Mouse (Mus musculus): ENCODE measurements around the gene Cplx3.

- no peak for TF ChIP-seq GATA1 (IDR thresholded peaks at IDR 0.05; ENCODE audit: borderline replicate concordance, low read length)
- no peak for TF ChIP-seq FLI1 (IDR thresholded peaks at IDR 0.05; ENCODE audit: low read length)
These were observed 31.7 kb downstream of the Cplx3 start for GRCm38 (mm10) chr9:57574397-57574796.

Measured in megakaryocyte, embryonic 14.5 days (primary cell).